Mouse (Mus musculus) limb, embryonic 15.5 days (tissue): Measurements from ENCODE around the gene Sdhd. TPM values are rescaled to one million over a fixed set of nuclear protein-coding genes. Genes with fewer than 3 reads are reported as not detected.
A peak's percentile ranks its signal among the peaks of the same experiment; 100 is the strongest.

Experiments used
- ATAC-seq: fragments of 200-750 bp; cut with Nextera tagmentation; 2 replicates; pipeline ENCODE4 v1.8.0; 2017; ENCODE audit warnings: low read depth, moderate TSS enrichment; ENCODE audit not compliant: insufficient number of reproducible peaks, low FRiP score, low TSS enrichment
- H3K27ac ChIP-seq: fragments of 300-500 bp; sonication (generic); 2 replicates; pipeline ENCODE4 v1.5.1; 2015; ENCODE audit warnings: moderate library complexity, mild to moderate bottlenecking, inconsistent platforms
- H3K27me3 ChIP-seq: fragments of 300-500 bp; sonication (generic); 2 replicates; pipeline ENCODE4 v1.6.1; 2015; ENCODE audit warnings: inconsistent platforms
- H3K36me3 ChIP-seq: fragments of 300-500 bp; sonication (generic); 2 replicates; pipeline ENCODE4 v1.6.1; 2015; ENCODE audit warnings: inconsistent platforms
- H3K4me1 ChIP-seq: fragments of 300-500 bp; sonication (generic); 2 replicates; pipeline ENCODE4 v1.6.1; 2015; ENCODE audit warnings: inconsistent platforms
- H3K4me2 ChIP-seq: fragments of 300-500 bp; sonication (generic); 2 replicates; pipeline ENCODE4 v1.6.1; 2015; ENCODE audit warnings: mild to moderate bottlenecking, inconsistent platforms
- H3K4me3 ChIP-seq: fragments of 300-500 bp; sonication (generic); 2 replicates; pipeline ENCODE4 v1.5.1; 2015; ENCODE audit warnings: mild to moderate bottlenecking, inconsistent platforms
- H3K9ac ChIP-seq: fragments of 300-500 bp; sonication (generic); 2 replicates; pipeline ENCODE4 v1.6.1; 2015; ENCODE audit warnings: inconsistent platforms
- H3K9me3 ChIP-seq: fragments of 300-500 bp; sonication (generic); 2 replicates; pipeline ENCODE4 v1.6.1; 2016; ENCODE audit warnings: inconsistent platforms
- WGBS: fragments of 180-500 bp; shearing (Covaris S2); methylation state at CpG from one replicate; pipeline ENCODE4 v1.1.7; 2015; 5-methylcytosine and 5-hydroxymethylcytosine counted together
- polyA plus RNA-seq: library from polyadenylated mRNA; unstranded; fragments of >200 nt; fragmentation: Nextera tagmentation; extraction: Ambion mirVana; gene quantifications from 2 replicates; pipeline ENCODE4 v1.2.1, GENCODE M21; 2015

Sdhd gene
- polyA plus RNA-seq, 1 experiment from 2014 or later, result 234 TPM

DNA sequence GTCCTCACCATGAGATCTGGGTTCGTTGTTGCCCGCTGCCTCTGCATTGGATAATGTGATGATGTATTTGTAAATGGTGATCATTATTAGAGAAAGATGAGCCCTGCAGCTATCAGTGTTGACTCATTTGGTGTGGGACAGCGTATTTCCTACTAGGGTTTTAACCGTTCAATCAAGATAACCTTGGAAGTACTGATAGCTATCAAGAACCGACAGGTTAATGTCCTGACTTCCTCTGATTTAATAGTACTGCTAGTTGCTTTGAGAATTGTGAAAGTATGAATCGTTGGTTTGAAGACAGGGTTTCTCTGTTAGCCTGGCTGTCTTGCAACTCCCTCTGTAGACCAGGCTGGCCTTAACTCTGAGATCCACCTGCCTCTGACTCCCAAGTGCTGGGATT lies 726 bp upstream of the Sdhd start:
- peak overlapping the region; percentile 87 for H3K9ac ChIP-seq
- H3K4me2 ChIP-seq, result peak overlapping the region; percentile 67
- peaks cover 41% of the 10 kb centered on the region for H3K36me3 ChIP-seq
- H3K27me3 ChIP-seq, result no peaks in the 10 kb centered on the region
- peak overlapping the region; percentile 87 for H3K27ac ChIP-seq
- H3K9me3 ChIP-seq, result no peaks in the 10 kb centered on the region
- peaks cover 19% of the 10 kb centered on the region for H3K4me1 ChIP-seq
- H3K4me3 ChIP-seq, result peak overlapping the region; percentile 85
- no peak for ATAC-seq
- WGBS, result 2% methylated on average over 6 of the region's 6 CpGs

- peak; percentile 75; the same call in 1 of the 2 replicates for ATAC-seq
- WGBS, result 0% methylated on average over 24 of the region's 24 CpGs
- peak overlapping the region; percentile 87 for H3K27ac ChIP-seq
Observed at GRCm38 (mm10) chr9:50603998-50604324, 349 bp upstream of the Sdhd start.

GRCm38 (mm10) chr9:50602055-50602845 lies 1.4 kb downstream of the Sdhd start:
- no peaks in the 10 kb centered on the region for H3K9me3 ChIP-seq
- peak overlapping the region; percentile 85 for H3K4me3 ChIP-seq
- no peak overlapping the region for H3K27ac ChIP-seq
- peaks cover 19% of the 10 kb centered on the region for H3K4me1 ChIP-seq
- WGBS, result 84% methylated on average over 7 of the region's 7 CpGs
- peak overlapping the region; percentile 67 for H3K4me2 ChIP-seq
- H3K9ac ChIP-seq, result peak overlapping the region; percentile 11; the same call in 1 of the 2 replicates
- H3K27me3 ChIP-seq, result no peaks in the 10 kb centered on the region
- no peak for ATAC-seq
- H3K36me3 ChIP-seq, result peaks cover 43% of the 10 kb centered on the region

More at GRCm38 (mm10) chr9:50603998-50604324, 349 bp upstream of the Sdhd start:
- Histone ChIP-seq H3K9me3 (no peaks in the 10 kb centered on the region), H3K4me3 (peak overlapping the region; percentile 85), H3K9ac (peak overlapping the region; percentile 87), H3K36me3 (peaks cover 42% of the 10 kb centered on the region), H3K4me1 (peaks cover 19% of the 10 kb centered on the region), H3K4me2 (peak overlapping the region; percentile 67), H3K27me3 (no peaks in the 10 kb centered on the region)

DNA sequence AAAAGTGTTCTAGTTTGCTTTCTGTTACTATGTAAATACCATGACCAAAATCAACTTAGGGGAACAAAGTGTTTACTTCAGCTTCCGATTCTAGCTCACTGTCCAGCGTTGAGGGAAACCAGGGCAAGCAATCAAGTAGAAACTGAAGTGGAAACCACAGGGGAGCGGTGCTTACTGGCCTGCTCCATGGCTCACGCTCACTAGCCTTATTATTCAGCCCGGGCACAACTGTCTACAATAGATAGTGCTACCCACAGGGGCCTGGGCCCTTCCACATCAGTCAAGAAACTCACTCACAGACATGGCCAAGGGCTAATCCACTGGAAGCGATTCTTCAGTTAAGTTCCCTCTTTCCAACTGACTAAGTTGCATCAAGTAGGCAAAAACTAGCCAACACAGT lies 2.1 kb downstream of the Sdhd start:
- Histone ChIP-seq H3K9me3 (no peaks in the 10 kb centered on the region), H3K4me1 (peaks cover 19% of the 10 kb centered on the region), H3K9ac (no peak overlapping the region), H3K36me3 (peaks cover 46% of the 10 kb centered on the region), H3K4me3 (no peak overlapping the region), H3K27me3 (no peaks in the 10 kb centered on the region), H3K27ac (no peak overlapping the region), H3K4me2 (no peak overlapping the region)
- no peak for ATAC-seq
- WGBS, result 92% methylated on average over 6 of the region's 6 CpGs

- Histone ChIP-seq H3K27me3 (no peaks in the 10 kb centered on the region), H3K27ac (no peak overlapping the region), H3K36me3 (peaks cover 56% of the 10 kb centered on the region), H3K4me1 (peaks cover 1% of the 10 kb centered on the region), H3K9me3 (no peaks in the 10 kb centered on the region), H3K4me3 (no peak overlapping the region), H3K9ac (no peak overlapping the region), H3K4me2 (no peak overlapping the region)
- WGBS, result 97% methylated on average over 8 of the region's 8 CpGs
- no peak for ATAC-seq
Observed at GRCm38 (mm10) chr9:50596973-50597372, 6.6 kb downstream of the Sdhd start.

DNA sequence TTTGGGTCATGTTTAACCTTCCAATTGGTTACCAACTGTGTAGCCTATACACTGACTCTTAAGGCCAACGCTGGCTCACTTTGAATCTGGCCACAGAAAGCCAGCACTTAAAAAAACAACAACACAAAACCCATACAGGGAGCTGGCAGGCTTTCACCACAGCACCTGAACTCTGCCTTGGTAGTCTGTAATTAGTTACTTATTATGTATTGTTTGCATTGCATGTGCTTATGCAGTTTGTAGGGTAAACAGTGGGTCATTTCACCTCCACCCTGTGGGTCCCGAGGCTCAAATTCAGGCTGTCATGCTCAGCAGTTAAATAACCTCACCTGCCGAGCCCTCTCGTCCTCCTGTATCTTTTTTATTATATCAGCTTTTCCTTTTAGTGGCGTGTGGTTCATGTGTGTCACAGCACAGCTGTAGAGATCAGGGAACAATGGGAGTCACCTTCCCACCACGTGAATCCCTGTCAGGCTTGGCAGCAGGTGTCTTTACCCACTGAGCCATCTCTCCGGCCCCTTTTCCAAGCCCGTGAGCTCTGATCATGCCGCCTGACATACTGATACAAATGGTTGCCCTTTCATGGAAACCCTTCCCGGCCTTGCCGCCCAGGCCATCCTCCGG lies 8.7 kb downstream of the Sdhd start:
- Histone ChIP-seq H3K9me3 (no peaks in the 10 kb centered on the region), H3K4me3 (no peak overlapping the region), H3K4me2 (no peak overlapping the region), H3K9ac (no peak overlapping the region), H3K27me3 (no peaks in the 10 kb centered on the region), H3K27ac (no peak overlapping the region), H3K36me3 (peaks cover 48% of the 10 kb centered on the region), H3K4me1 (no peaks in the 10 kb centered on the region)
- ATAC-seq, result no peak
- WGBS, result 77% methylated on average over 12 of the region's 12 CpGs

DNA sequence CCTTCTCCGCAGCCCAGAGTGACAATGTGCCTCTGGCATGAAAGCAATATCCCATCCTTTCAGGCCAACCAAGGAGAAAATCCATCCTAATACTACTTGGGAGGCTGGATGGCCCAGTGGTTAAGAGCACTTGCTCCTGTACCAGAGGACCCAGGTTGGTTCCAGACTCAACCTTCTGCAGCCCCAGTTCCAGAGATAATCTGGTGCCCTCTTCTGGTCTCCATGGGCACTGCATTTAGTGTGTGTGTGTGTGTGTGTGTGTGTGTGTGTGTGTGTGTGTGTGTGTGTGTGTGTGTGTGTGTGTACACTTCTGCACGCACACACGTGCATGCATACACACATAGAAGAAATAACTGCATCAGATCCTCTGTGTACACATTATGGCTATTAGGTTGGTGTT lies 10.1 kb downstream of the Sdhd start:
- H3K4me1 ChIP-seq, result no peaks in the 10 kb centered on the region
- no peak overlapping the region for H3K27ac ChIP-seq
- H3K36me3 ChIP-seq, result peaks cover 36% of the 10 kb centered on the region
- no peaks in the 10 kb centered on the region for H3K9me3 ChIP-seq
- H3K4me2 ChIP-seq, result no peak overlapping the region
- no peak overlapping the region for H3K9ac ChIP-seq
- WGBS, result 100% methylated on average over 3 of the region's 3 CpGs
- no peak overlapping the region for H3K4me3 ChIP-seq
- no peak for ATAC-seq
- H3K27me3 ChIP-seq, result no peaks in the 10 kb centered on the region

GRCm38 (mm10) chr9:50592955-50593354 lies 10.7 kb downstream of the Sdhd start:
- no peak overlapping the region for H3K27ac ChIP-seq
- no peak for ATAC-seq
- WGBS, result 86% methylated on average over 9 of the region's 9 CpGs
- no peaks in the 10 kb centered on the region for H3K9me3 ChIP-seq
- no peaks in the 10 kb centered on the region for H3K4me1 ChIP-seq
- no peak overlapping the region for H3K4me2 ChIP-seq
- no peak overlapping the region for H3K4me3 ChIP-seq
- H3K9ac ChIP-seq, result no peak overlapping the region
- H3K36me3 ChIP-seq, result peaks cover 30% of the 10 kb centered on the region
- no peaks in the 10 kb centered on the region for H3K27me3 ChIP-seq

DNA sequence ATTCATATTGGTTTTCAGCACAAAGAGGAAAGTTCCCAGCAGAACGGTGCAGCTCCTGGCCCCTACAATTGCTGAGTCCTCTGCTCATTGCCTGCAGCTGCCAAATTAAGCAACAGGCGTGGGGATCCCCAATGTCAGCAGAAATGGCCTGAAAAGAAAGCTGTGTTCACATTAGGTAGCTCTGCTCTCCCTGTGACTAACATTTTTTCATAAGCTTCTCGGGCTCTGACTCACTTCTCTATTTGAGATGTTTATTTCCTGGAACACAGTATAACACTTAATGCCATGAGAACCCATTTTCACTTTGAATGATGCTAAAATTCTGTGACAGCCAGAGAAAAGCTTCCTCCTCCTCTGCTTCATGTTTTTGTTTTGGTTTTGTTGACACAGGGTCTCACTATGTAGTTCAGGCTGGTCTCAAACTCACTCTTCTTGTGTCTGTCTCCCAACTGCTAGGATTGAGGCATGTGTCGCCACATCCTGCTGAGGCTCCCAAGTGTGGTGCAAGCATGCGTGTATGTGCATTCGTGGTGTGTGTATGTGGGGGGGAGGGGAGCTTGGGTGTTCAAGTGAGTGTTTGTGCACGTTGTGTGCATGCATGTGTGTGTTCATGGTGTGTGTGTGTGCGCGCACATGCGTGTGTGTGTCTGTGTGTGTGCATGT lies 12.6 kb downstream of the Sdhd start:
- H3K9ac ChIP-seq, result no peak overlapping the region
- H3K27ac ChIP-seq, result no peak overlapping the region
- WGBS, result 69% methylated on average over 10 of the region's 10 CpGs
- H3K36me3 ChIP-seq, result peaks cover 13% of the 10 kb centered on the region
- no peaks in the 10 kb centered on the region for H3K4me1 ChIP-seq
- H3K4me2 ChIP-seq, result no peak overlapping the region
- no peaks in the 10 kb centered on the region for H3K27me3 ChIP-seq
- no peaks in the 10 kb centered on the region for H3K9me3 ChIP-seq
- no peak overlapping the region for H3K4me3 ChIP-seq
- no peak for ATAC-seq

DNA sequence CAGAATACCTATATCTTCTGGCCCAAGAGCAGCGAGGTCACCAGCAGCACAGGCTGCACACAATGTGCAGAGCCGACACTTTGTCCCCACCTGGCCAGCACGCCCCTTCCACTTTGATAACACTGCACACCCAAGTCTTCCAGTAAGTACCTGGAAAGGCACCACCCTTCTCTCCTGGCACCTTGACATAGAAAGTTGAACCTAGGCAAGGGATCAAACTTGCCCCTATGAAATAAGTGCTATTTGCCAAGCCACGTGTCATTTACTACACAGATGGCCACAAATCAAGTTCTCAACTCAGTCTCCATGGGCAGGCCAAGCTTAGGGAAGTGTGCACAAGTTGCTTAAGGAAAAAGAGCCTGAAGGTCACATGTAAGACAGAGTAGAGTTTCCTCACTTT lies 16.7 kb downstream of the Sdhd start:
- Histone ChIP-seq H3K27ac (no peak overlapping the region), H3K4me3 (no peak overlapping the region), H3K9ac (no peak overlapping the region), H3K27me3 (no peaks in the 10 kb centered on the region), H3K4me1 (no peaks in the 10 kb centered on the region), H3K36me3 (no peaks in the 10 kb centered on the region), H3K9me3 (no peaks in the 10 kb centered on the region), H3K4me2 (no peak overlapping the region)
- ATAC-seq, result no peak
- 80% methylated on average over 4 of the region's 4 CpGs for WGBS

DNA sequence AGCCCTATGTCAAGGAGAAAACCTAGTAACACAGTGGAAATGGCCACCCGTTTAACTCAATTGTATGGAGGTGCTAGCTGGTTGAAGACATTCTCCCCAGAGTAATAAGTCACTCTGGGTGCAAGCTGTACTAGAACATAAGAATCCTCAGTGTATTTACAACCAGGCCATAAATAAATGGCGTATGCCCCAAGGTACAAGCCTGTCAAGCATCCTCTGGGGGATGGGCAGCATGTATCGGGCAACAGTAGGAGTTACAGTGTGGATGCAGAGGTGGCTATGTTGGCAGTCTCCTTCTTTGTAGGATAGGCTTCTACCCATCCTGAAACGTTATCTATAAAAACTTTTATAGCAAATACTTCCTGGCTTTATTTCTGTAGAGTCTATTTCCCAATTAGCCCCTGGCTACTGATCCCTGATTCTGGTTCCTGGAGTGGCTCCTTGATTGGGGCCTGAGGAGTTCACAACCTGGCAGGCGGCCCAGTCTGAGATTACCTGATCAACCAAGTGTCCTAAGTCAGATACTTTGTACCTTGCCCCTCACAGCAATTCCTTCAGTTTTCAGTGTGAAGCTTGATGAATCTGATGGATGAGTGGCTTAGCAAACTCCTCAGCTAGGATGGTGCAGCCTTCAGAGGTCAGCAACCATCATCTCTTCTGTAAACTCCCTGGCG lies 18.3 kb downstream of the Sdhd start:
- H3K4me1 ChIP-seq, result no peaks in the 10 kb centered on the region
- WGBS, result 58% methylated on average over 6 of the region's 6 CpGs
- no peak overlapping the region for H3K4me2 ChIP-seq
- ATAC-seq, result no peak
- H3K27me3 ChIP-seq, result no peaks in the 10 kb centered on the region
- no peak overlapping the region for H3K4me3 ChIP-seq
- H3K27ac ChIP-seq, result no peak overlapping the region
- no peak overlapping the region for H3K9ac ChIP-seq
- H3K9me3 ChIP-seq, result no peaks in the 10 kb centered on the region
- no peaks in the 10 kb centered on the region for H3K36me3 ChIP-seq

GRCm38 (mm10) chr9:50580370-50580769 lies 23.2 kb downstream of the Sdhd start:
- Histone ChIP-seq H3K27ac (no peak overlapping the region), H3K9me3 (no peaks in the 10 kb centered on the region), H3K27me3 (no peaks in the 10 kb centered on the region), H3K4me1 (no peaks in the 10 kb centered on the region), H3K4me3 (no peak overlapping the region), H3K36me3 (no peaks in the 10 kb centered on the region), H3K9ac (no peak overlapping the region), H3K4me2 (no peak overlapping the region)
- 48% methylated on average over 4 of the region's 4 CpGs for WGBS
- no peak for ATAC-seq
